Mouse (Mus musculus) testis, adult 2 months (tissue): ENCODE results near the gene Pawr. TPM values are rescaled to one million over a fixed set of nuclear protein-coding genes. Genes with fewer than 3 reads are reported as not detected.

Experiments
- H3K27ac ChIP-seq: fragments of 200-500 bp; 2 replicates; pipeline ENCODE4 v1.5.1; 2012; ENCODE audit warnings: low read depth, low read length; ENCODE audit not compliant: control insufficient read depth, insufficient read depth
- H3K27me3 ChIP-seq: fragments of 200-500 bp; 2 replicates; pipeline ENCODE4 v1.6.1; 2012; ENCODE audit warnings: mild to moderate bottlenecking, low read length, moderate library complexity; ENCODE audit not compliant: control insufficient read depth, insufficient read depth
- H3K36me3 ChIP-seq: fragments of 200-500 bp; 2 replicates; pipeline ENCODE4 v1.6.1; 2012; ENCODE audit warnings: mild to moderate bottlenecking, low read length; ENCODE audit not compliant: control insufficient read depth, insufficient read depth
- H3K4me1 ChIP-seq: fragments of 200-500 bp; 2 replicates; pipeline ENCODE4 v1.6.1; 2012; ENCODE audit warnings: low read length; ENCODE audit not compliant: control insufficient read depth, insufficient read depth
- H3K4me3 ChIP-seq: fragments of 200-500 bp; 2 replicates; pipeline ENCODE4 v1.5.1; 2012; ENCODE audit warnings: low read depth, mild to moderate bottlenecking, low read length, moderate library complexity, mixed read lengths; ENCODE audit not compliant: control insufficient read depth
- CTCF ChIP-seq: fragments of 200-500 bp; IDR thresholded peaks from 2 replicates; pipeline ENCODE4 v1.5.1; 2012; ENCODE audit warnings: low read depth, mild to moderate bottlenecking, inconsistent platforms, low read length, moderate library complexity; ENCODE audit not compliant: control insufficient read depth, insufficient read depth, insufficient replicate concordance
- POLR2A ChIP-seq: fragments of 200-500 bp; IDR thresholded peaks from 2 replicates; pipeline ENCODE4 v1.6.1; 2012; ENCODE audit warnings: low read depth, mild to moderate bottlenecking, inconsistent platforms, low read length, moderate library complexity; ENCODE audit not compliant: control insufficient read depth
- polyA plus RNA-seq: library from polyadenylated mRNA; depleted of rRNA; stranded (reverse); fragments of >200 nt; gene quantifications from 2 replicates; pipeline ENCODE4 v1.2.3, GENCODE M21; 2012

Gene Pawr
- polyA plus RNA-seq, 1 experiment: 0.91 TPM

- Histone ChIP-seq H3K27me3 (no peaks in the 10 kb centered on the region), H3K36me3 (no peaks in the 10 kb centered on the region), H3K27ac (no peak overlapping the region), H3K4me3 (no peak overlapping the region), H3K4me1 (no peaks in the 10 kb centered on the region; the same call in none of the 2 replicates)
- TF ChIP-seq POLR2A (no peak), CTCF (no peak)
Observed at GRCm38 (mm10) chr10:108355392-108355775, 23.5 kb downstream of the Pawr start.

- Histone ChIP-seq H3K4me3 (no peak overlapping the region), H3K27ac (no peak overlapping the region), H3K27me3 (no peaks in the 10 kb centered on the region), H3K36me3 (no peaks in the 10 kb centered on the region), H3K4me1 (no peaks in the 10 kb centered on the region; the same call in none of the 2 replicates)
- TF ChIP-seq CTCF (no peak), POLR2A (no peak)
Observed at GRCm38 (mm10) chr10:108356601-108357187, 24.8 kb downstream of the Pawr start.

- no peak overlapping the region; the same call in 1 of the 2 replicates for H3K27ac ChIP-seq
- TF ChIP-seq CTCF (no peak), POLR2A (no peak)
- peak overlapping the region; percentile 23; the same call in 1 of the 2 replicates for H3K4me3 ChIP-seq
- no peaks in the 10 kb centered on the region for H3K27me3 ChIP-seq
- no peaks in the 10 kb centered on the region; the same call in 1 of the 2 replicates for H3K4me1 ChIP-seq
- no peaks in the 10 kb centered on the region for H3K36me3 ChIP-seq
Observed at GRCm38 (mm10) chr10:108359974-108360373, 28.1 kb downstream of the Pawr start.

- H3K27me3 ChIP-seq: no peaks in the 10 kb centered on the region
- no peak overlapping the region for H3K27ac ChIP-seq
- no peak for TF ChIP-seq POLR2A
- no peak for TF ChIP-seq CTCF
- no peak overlapping the region for H3K4me3 ChIP-seq
- H3K36me3 ChIP-seq: no peaks in the 10 kb centered on the region
- H3K4me1 ChIP-seq: no peaks in the 10 kb centered on the region; the same call in 1 of the 2 replicates
Observed at GRCm38 (mm10) chr10:108360801-108361200, 28.9 kb downstream of the Pawr start.

- Histone ChIP-seq H3K4me3 (no peak overlapping the region), H3K4me1 (no peaks in the 10 kb centered on the region; the same call in 1 of the 2 replicates), H3K27ac (no peak overlapping the region; the same call in 1 of the 2 replicates), H3K27me3 (no peaks in the 10 kb centered on the region), H3K36me3 (no peaks in the 10 kb centered on the region)
- no peak for TF ChIP-seq CTCF
- no peak for TF ChIP-seq POLR2A
Observed at GRCm38 (mm10) chr10:108361419-108362155, 29.7 kb downstream of the Pawr start.

GRCm38 (mm10) chr10:108363932-108364331, 32.0 kb downstream of the Pawr start:
- H3K4me1 ChIP-seq: no peaks in the 10 kb centered on the region; the same call in 1 of the 2 replicates
- H3K27ac ChIP-seq: no peak overlapping the region
- no peaks in the 10 kb centered on the region for H3K36me3 ChIP-seq
- TF ChIP-seq POLR2A (no peak), CTCF (no peak)
- no peak overlapping the region for H3K4me3 ChIP-seq
- no peaks in the 10 kb centered on the region for H3K27me3 ChIP-seq

GRCm38 (mm10) chr10:108364946-108365719, 33.2 kb downstream of the Pawr start:
- Histone ChIP-seq H3K27me3 (no peaks in the 10 kb centered on the region), H3K27ac (no peak overlapping the region), H3K36me3 (no peaks in the 10 kb centered on the region), H3K4me3 (no peak overlapping the region), H3K4me1 (no peaks in the 10 kb centered on the region)
- no peak for TF ChIP-seq CTCF
- no peak for TF ChIP-seq POLR2A
